Mouse (Mus musculus) liver, embryonic 14.5 days (tissue): ENCODE data around the gene Dhrs2.

Source experiments
- CTCF ChIP-seq: IDR thresholded peaks from 2 replicates; pipeline ENCODE4 v1.5.1; 2016; ENCODE audit warnings: antibody characterized with exemption, low read depth, control low read depth
- EP300 ChIP-seq: IDR thresholded peaks from 2 replicates; pipeline ENCODE4 v1.6.1; 2016; ENCODE audit warnings: antibody characterized with exemption, low read depth

- TF ChIP-seq CTCF (no peak), EP300 (no peak)
These were observed 23.6 kb upstream of the Dhrs2 start for GRCm38 (mm10) chr14:55198187-55198586.
